Mouse (Mus musculus) ZHBTc4 (cell line): ENCODE measurements around the gene Dnajc11.
A peak's percentile ranks its signal among the peaks of the same experiment; 100 is the strongest.

ENCODE experiments used
- DNase-seq: peaks from one replicate; pipeline ENCODE4 v3.0.0-alpha.2; 2011; ENCODE audit warnings: low read depth, low spot score

Gene Dnajc11

DNA sequence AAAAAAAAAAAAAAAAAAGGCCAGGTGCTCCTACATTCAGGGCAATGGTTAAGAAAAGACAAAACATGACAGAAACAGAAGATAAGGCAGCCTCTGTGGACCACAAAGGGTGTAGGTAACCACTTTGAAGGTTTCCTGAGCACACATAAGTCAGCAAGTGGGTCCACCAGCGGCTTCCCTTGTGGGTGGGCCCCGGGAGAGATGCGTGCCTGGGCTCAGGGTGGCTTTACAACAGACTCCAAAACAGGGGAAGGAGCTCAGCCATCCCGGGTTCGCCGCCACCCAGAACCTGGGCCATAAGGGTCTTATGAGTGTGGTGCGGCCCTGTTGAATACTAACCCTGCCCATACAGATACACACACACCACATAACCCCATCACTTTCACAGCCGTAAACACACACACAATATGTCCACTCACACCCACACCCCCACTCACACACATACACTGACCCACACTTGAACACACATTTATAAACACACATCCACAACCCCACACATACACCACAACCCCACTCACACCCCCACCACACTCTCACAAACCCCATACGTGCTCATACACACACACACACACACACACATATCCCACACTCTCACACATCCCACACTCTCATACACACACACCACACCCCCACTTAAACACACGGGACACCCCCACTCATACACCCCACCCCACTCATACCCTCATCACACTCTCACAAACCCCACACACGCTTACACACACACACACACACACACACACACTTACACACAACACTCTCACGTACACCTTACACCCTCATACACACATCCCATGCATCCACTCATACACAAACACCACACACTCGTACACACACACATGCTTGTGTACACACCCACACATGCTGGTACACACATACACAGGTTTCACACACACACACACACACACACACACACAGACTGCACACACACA is 651 bp upstream of the Dnajc11 start:
- DNase-seq = no peak

DNA sequence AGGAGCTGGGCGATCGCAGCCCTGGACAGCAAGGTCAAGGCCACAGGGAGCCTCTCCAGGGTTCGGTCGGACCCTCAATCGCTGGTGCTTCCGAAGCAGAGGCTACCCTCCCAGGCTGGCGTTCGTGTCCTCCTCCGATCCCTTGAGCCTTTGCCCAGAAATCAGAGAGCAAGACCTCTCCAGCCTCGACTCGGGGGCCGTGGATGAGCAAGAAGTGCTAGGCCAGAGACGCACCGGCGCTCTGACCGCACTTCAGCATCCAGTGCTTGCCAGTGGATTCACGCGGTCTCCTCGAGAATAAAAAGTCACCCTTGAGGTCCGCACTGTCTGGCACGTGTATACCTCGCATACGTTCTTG is 703 bp downstream of the Dnajc11 start:
- peak; percentile 35 for DNase-seq

DNA sequence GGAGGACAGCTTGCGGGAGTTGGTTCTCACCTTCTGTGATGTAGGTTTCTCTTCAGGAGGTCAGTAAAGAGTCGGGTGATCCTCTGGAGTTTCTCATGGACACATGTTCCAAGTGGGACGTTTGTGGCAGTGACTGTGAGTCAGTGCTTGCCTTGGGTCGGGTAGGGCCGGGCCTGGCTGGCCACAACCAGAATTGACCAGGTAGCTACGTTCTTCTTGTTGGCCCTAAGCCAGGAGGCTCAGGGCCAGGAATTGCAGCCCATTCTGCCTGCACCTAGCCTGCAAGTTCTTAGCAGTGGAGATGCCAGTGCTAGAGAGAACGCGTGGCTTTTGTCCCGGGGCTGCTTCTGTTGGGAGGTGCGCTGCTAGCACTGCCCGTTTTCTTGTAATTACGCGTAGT is 4.0 kb downstream of the Dnajc11 start:
- DNase-seq = peak; percentile 65

DNA sequence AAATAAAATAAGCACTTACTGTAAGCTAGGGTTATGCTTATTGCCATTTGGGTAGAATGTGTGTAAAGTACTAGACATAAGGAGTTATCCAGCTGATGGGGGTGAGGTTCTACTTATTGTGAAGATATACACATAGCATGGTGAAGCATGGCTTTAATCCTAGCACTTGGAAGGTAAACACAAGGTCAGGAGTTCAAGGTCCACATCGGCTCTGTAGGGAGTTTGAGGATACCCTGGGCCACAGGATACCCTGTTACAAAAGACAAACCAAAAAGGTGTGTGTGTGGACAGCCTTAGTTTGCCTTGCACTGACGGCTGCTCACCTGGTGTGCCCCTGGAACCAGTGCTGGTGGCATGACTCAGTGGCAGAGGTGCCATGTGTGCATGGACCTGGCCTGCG is 4.6 kb downstream of the Dnajc11 start:
- DNase-seq = no peak

DNA sequence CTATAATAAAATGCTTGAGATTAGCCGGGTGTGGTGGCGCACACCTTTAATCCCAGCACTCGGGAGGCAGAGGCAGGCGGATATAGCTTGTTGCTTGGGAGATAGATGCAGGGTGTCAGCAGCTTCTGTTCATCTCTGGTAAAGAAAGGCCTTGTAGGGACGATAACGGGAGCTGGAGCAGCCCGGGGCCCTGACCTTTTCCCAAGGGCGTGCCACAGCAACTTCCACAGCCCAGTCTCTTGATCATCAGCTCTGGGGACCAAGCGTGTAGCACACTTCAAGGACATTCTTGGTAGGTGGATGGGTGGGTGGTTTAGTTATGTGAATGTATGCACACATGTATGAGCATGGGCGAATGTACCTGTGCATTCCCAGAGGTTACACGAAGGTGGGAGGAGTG is 12.7 kb downstream of the Dnajc11 start:
- DNase-seq = no peak

DNA sequence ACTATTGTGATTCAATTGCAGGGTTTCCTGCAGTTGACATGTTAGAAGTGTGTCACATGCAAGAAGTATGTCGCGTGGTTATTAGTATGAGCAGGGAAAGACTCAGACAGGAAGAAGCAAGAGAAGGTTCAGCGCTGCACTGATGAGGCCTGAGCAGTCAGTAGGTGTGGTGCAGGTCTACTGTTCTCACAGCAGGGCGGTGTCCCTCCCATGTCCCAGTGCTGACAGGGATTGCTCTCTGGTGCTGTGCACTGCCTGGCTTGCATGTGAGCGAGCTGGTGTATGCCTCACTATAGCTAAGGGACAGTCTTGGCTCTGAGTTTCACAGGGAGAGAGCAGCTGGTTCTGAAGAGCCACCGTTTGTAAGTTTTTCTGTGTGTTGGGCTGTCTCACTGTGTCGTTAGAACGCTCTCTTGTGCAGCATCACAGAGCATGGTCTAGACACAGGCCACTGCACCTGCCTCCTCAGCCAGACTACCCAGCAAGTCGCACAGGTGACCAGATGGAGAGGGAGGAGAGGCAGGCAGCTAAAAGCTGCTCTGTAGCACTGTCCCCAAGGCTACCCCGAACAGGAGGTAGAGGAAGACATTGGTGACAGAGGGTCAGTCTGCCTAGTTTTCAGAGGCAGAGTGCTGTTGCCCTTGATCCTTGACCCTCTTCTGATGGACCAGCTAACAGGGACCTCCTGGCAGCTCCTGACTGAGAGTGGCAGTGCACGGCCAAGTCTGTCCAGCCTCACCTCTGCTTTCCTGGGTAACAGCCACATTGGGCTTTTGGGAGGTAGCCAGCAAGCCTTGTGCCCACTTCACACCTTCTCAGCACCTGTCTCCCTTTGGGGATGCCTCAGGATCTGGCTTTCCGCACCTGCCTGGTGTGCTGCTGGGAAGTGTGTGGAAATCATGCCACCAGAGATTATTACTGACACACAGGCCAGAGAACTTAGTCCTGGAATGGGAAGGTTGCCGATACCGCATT is 15.3 kb downstream of the Dnajc11 start:
- no peak for DNase-seq

DNA sequence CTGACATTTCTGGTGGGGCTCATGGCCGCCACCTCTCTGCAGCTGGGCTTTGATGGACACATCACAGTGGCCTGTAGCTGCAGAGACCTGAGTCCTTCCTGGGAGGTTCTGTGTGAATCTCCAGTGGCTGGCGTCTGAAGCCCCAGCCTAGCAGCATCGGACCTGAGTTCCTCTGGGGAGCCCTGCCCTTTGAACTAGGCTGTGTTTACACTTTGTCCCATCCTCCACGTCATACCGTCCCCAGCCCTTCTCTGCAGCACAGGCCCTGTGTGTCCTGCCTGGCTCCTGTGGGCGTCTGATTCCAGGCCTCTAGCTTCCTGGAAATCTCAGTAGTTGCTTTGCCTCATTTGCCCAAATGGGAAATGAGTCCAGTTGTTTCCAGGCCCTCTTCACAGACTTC is 19.7 kb downstream of the Dnajc11 start:
- DNase-seq = no peak

DNA sequence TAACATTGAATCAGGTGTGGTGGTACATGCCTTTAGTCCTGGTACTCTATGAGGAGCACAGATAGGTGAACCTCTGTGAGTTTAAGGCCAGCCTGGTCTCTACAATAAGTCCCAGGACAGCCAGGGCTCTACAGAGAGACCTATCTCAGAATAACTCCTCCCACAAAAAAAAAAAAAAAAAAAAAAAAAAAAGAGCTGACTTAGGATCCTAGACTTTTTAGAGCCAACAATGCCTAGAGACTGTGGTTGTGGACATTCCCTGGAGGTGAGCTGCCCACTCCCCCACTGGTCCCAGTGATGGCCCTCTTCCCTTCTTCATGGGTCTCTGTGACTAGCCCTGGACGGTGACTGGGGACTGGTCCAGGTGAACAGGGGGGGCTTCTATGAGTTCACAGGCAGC is 22.3 kb downstream of the Dnajc11 start:
- no peak for DNase-seq

DNA sequence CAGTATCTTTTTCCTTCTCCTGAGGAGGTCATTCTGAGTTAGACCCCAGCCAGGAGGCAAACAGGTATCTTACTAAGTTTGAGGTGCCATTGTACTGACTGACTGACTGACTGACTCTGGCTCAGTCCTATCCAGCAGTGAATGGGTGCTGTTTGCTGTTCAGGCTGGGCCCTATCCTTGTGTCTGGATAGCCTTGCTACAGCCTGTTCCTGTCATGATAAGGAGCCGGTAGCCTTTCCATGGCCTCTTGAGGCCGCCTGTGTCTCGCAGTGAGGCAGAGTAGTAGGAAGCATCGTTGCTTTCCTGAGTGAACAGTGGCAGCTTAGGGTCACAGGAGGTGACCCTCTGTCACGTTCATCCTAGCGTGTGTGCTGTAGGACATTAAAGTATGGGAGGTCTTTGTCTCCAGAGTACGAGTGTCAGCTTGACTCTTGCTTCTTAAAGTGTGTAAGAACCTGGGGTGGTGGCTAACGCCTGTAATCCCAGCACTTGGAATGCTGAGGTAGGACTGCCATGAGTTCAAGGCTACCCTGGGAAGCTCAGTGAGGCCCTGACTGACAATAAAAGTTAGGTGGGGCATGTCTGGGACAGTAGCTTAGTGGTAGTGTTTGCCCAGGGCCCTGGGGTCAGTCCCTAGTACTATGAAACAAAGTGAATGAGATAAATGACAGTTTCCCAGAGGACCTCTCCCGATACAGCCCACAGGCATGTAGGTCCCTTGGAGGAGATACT is 24.3 kb downstream of the Dnajc11 start:
- DNase-seq = no peak

DNA sequence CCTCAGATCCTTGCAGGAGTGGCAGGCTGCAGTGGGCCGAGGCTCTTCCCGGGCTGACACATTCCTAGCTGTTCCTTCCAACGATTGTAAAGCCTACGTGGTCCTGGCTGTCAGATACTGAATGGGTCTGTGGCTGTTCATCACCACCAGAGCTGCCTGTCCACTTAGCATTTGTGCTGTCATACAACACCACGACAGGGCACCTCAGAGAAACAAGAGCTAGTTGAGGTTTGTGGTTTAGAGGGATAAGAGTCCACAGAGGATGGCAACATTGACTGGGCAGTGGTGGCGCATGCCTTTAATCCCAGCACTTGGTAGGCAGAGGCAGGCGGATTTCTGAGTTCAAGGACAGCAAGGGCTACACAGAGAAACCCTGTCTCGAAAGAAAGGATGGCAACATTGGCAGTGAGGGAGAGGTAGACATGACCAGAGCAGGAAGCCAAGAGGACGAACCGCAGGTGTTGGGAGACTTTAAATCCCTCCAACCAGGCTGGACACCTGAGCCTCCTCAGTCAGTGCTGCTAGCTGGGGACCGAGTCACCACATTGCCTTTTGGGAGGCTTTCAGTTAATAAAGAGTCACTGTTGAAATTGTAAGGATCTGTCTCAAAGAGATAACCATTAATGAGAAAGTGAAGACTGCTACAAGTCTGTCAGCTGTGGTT is 26.5 kb downstream of the Dnajc11 start:
- DNase-seq = no peak

DNA sequence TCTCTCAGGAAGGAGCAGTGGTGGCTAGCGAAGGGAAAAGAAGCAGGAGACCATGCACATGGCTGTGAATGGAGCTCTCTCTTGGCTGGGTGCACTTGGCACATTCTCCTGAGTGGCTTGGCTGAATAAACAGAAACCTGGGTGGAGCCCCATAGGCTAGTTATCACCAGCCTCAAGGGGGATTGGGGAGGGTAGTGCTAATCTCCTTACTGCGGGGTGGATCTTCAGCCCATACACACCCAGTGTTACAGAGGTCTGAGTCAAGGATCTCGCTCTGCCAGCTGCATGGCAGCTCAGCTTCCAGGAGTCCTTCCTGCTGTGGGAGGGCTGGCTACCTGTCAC is 27.0 kb downstream of the Dnajc11 start:
- DNase-seq = no peak

DNA sequence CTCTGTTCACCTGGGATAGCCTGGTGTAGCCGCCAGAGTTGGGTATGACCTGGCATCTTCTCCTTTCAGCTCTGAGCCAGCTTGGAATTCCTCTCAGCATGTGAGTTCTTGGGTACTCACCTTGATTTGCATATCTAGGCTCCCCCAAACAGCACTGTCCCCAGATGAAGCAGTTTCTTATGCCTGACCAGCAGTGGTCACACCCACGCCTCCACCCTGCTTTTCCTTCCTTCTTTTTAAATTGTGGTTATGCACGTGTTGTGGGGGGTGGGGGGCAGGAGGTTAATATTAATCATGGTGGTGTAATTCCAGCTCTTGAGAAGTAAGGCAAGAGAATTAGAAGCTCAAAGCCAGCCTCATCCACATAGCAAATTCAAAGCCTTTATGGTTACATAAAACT is 29.3 kb downstream of the Dnajc11 start:
- no peak for DNase-seq

DNA sequence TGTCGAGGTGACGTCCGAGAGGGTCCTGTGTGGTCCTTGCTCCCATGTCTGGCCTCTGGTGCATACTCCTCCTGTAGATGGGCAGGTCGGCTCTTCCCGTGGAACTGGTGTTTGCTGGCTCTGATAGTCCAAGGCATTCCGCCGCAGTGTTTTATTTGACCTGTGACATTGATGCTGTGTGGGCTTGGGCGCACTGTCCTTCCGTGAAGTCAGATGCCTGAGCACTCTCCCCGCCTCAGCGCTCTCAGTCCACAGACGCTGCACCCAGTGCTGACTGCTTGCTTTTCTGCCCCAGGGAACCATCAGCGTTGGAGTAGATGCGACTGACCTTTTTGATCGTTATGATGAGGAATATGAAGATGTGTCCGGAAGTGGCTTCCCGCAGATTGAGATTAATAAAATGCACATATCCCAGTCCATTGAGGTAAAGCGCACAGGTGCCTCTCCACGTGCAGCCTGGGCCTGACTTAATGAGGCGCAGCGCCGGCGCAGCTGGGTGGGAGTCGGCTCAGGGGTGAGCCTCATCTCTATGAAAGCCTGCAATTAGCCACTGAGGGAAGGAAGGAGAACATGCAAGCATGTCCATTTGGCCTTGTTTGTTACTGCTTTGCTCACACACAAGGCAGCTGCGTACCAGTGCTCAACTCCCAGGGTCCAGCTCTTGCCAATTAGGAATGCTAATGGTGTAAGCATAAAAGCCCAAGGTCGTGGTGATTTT is 34.9 kb downstream of the Dnajc11 start:
- DNase-seq = no peak

DNA sequence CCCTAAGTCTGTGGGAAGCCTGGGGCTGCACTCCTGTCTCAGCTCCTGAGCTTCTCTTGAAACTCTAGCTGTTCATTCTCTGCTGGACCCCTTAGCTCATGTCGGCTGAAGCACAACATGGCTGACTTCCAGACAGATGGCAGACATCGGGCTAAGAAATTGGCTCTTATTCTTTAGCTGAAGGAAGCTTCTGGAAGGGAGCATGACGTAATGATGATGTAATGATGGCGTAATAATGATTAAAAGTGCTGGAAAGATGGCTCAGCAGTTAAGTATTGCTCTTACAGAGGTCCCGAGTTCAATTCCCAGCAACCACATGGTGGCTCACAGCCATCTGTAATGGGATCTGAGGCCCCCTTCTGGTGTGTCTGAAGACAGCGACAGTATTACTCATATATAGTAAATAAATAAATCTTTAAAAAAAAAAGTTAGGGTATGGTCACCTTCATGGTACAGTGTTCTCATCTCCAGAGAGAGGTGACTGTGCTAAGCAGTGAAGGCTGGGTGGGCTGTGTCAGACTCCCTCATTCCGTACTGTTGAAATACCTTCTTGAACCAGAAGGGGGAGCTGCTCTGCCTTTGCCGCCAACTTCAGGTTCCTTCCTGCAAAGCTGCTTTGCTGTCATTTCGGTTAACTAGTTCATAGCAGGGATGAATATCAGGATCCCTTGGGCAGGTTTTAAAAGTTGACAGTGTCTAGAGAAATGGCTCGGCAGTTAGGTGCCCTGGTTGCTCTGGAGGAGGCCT is 38.9 kb downstream of the Dnajc11 start:
- DNase-seq = peak; percentile 81

DNA sequence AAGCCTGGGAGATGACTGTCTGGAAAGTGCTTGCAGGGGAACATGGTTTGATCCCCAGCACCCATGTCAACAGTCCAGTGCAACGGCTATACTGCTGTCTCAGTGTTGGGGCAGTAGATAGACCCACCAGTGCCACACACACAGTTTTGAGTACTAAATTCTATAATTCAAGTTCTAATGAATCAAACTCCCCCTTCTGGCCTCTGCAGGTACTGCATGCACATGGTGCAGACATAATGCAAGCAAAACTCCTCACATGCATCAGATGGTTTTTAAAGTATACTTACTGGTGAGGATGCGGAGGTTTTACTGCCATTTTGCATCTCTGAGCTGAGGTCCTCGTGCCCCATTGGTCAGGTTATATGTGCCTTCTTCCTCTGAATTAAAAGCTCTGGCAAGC is 42.0 kb downstream of the Dnajc11 start:
- DNase-seq = peak; percentile 70

DNA sequence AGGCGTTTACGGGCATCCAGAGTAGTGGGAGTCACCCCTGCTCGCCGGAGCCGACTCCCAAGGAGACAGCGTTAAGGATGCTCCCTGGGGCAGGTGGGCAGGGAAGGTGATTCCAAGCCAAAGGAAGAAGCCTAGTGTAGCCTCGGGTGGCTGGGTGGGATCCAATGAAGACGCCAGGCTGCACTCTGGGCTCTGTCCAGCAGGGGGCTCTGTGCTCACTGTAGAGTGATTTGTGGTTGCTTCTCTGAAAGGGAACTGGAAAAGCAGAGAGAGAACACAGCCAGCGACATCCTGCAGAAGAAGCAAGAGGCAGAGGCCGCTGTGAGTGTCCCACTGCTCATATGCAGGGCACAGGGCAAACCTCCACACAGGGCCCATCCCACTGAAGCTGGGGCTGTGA is 44.3 kb downstream of the Dnajc11 start:
- DNase-seq = peak; percentile 93

DNA sequence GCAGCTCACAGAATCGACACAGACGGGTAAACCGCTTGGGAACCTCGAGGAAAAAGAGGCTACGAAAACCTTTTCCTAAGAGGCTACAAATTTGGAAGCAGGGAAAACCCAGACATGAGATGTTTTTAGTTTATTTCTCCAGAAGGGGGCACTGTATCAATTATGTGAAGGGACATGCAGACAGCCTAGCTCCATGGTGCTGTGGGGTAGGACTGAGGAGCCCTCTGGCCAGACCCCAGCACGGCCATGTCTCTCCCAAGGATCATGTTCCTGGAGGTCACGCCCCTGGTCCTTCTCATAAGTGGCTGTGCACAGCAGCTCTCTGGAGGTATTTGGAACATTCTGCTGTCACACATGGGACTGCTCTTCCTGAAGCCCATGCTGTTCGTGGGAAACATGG is 47.2 kb downstream of the Dnajc11 start:
- no peak for DNase-seq

DNA sequence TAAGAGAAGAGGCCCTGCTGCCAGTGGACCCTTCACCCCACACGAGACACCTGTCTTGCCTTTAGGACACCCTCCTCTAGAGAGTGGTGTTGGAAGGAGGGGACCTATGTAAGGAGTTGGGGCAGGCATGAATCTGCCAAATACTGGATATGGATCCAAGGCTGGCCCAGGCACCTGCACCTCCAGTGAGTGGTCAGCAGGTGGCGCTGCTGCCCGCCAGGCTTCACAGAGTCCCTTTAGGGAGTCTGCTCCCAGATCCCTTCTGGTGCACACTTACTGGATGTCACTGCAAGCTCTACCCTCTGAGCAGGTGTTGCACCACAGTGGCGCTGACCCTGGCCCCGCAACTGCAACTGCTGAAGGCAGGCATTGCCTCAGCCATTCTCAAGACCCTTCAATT is 47.9 kb downstream of the Dnajc11 start:
- peak; percentile 89 for DNase-seq

DNA sequence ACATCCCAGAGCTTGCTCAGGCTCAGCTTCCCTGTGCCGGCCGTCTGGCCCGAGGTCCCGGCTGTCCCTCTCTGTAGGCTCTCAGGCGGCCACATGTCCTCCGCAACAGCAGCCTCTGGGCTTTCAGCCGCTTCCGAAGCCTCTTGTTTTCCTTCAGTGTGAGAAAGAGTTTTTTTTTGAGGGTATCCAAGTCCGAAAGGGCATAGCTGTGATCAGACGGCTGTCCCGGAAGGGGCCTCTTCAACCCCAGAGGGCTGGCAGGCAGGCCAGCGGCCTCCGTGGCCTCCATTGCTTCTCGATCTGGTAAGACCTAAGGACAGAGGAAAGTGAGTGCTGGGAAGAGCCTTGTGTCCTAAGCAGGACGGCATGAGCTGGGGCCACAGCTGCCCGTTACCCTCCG is 49.6 kb downstream of the Dnajc11 start:
- DNase-seq = no peak

DNA sequence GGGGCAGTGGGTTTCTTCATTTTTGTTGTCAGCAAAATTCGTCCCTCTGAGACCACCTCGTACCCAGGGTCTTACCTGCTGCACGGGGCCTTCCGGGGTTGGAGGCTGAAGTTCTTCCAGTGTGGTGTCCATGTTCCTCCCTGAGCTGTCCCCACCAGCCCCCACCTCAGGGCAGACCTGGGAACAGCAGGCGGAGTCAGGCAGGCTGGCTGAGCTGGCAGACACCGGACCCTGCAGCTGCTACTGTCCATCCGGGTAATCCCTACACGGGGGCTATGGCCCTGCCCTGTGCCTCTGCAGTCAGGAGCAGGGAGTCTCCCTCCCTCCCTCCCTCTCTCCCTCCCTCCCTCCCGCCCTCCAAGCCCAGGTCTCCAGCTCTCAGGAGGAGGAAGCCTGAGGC is 50.1 kb downstream of the Dnajc11 start:
- DNase-seq = no peak
